Mouse (Mus musculus) thymus, adult 2 months (tissue): ENCODE data around the gene Siglec1.

Experiments
- CTCF ChIP-seq: fragments of 200-500 bp; IDR thresholded peaks from 2 replicates; pipeline ENCODE4 v1.5.1; 2012; ENCODE audit warnings: mild to moderate bottlenecking, control low read depth, low read length, moderate library complexity, borderline replicate concordance; ENCODE audit not compliant: control insufficient read depth, poor library complexity, insufficient read depth; ENCODE audit errors: extremely low read depth
- POLR2A ChIP-seq: fragments of 200-500 bp; IDR thresholded peaks from 2 replicates; pipeline ENCODE4 v1.6.1; 2012; ENCODE audit warnings: mild to moderate bottlenecking, low read length, control low read depth, moderate library complexity; ENCODE audit not compliant: control insufficient read depth, poor library complexity, insufficient read depth; ENCODE audit errors: extremely low read depth

- TF ChIP-seq CTCF (no peak), POLR2A (no peak)
Measured at GRCm38 (mm10) chr2:131067481-131067880, 19.1 kb downstream of the Siglec1 start.
